Comparison of ENCODE assay signal across 22 mouse cellular contexts in genomic region chr12:110753976-110754375, GRCm38 (mm10). TPM values are rescaled to one million over a fixed set of nuclear protein-coding genes. Genes with fewer than 3 reads are reported as not detected.
A peak's percentile ranks its signal among the peaks of the same experiment; 100 is the strongest.
DNase-seq lines count a peak whose midpoint lies in the region; ATAC-seq and TF ChIP-seq lines count a peak whose summit lies in the region.
"Had no signal": no experiment of that assay in that cellular context is flagged by ENCODE, and none has a peak within 500 bp of the region (broad histone marks: within the 10 kb centered on the region; RNA-seq: fewer than 3 reads in every experiment).

No protein-coding gene starts in this region.

- H3K9ac ChIP-seq in liver, adult 2 months (ENCODE audit: low read depth, low read length): no peak overlapping the region
- H3K9ac ChIP-seq in liver, embryonic 11.5 days (ENCODE audit: low read depth, low read length): no peak overlapping the region
- H3K9ac ChIP-seq in liver, postnatal 0 days (replicated peaks): no peak overlapping the region

- TF ChIP-seq CTCF in liver, adult 2 months (IDR thresholded peaks at IDR 0.05; ENCODE audit: low read depth, low read length): no peak
- TF ChIP-seq CTCF in liver, postnatal 0 days (IDR thresholded peaks at IDR 0.05; ENCODE audit: low read depth): no peak

- H3K27me3 ChIP-seq in liver, adult 2 months (ENCODE audit: control insufficient read depth, insufficient read depth, low read length): no peaks in the 10 kb centered on the region
- no peaks in the 10 kb centered on the region for H3K27me3 ChIP-seq in liver, embryonic 11.5 days (replicated peaks; ENCODE audit: control insufficient read depth, insufficient read depth, low read length)
- no peaks in the 10 kb centered on the region for H3K27me3 ChIP-seq in liver, postnatal 0 days (ENCODE audit: insufficient read depth, low read length)
- H3K27me3 ChIP-seq: CH12.LX, Patski had no signal

- no peak for ATAC-seq in liver, embryonic 11.5 days (replicated peaks; ENCODE audit: low FRiP score)
- ATAC-seq in liver, postnatal 0 days: peak; percentile 19; the same call in 1 of the 2 replicates
- ATAC-seq: activated CD4-positive, CD25-positive, alpha-beta regulatory T cell, adult 4 months; CD4-positive, CD25-positive, alpha-beta regulatory T cell, adult 4 months; Patski had no signal

- H3K4me1 ChIP-seq in liver, adult 2 months (ENCODE audit: control insufficient read depth, insufficient read depth, low read length): peaks cover 13% of the 10 kb centered on the region
- peaks cover 12% of the 10 kb centered on the region for H3K4me1 ChIP-seq in liver, embryonic 11.5 days (replicated peaks; ENCODE audit: control insufficient read depth, insufficient read depth, low read length)
- H3K4me1 ChIP-seq in liver, postnatal 0 days (ENCODE audit: insufficient read depth): peaks cover 23% of the 10 kb centered on the region

- DNase-seq in adrenal gland, adult 2 months: peak; percentile 27
- no peak for DNase-seq in adrenal gland, postnatal 14 days
- peak; percentile 83 for DNase-seq in liver, adult 2 months (ENCODE audit: extremely low read depth, low read depth, low spot score)
- DNase-seq in liver, embryonic 11.5 days (ENCODE audit: low spot score): no peak
- DNase-seq in liver, postnatal 0 days: no peak
- DNase-seq in liver (no peak), R1 (ENCODE audit: low read depth, low spot score) (peak; percentile 30)
- DNase-seq in urinary bladder, postnatal 4 days (ENCODE audit: low spot score in 2 of 2): no peak
- DNase-seq: adrenal gland, adult 8-10 months; adrenal gland, postnatal 10 days; adrenal gland, postnatal 25 days; adrenal gland, postnatal 36 days; B cell, adult 2 months; cerebellum, adult 11 months; cerebellum, adult 11-12 months; cerebellum, adult 18-20 months; cerebellum, adult 2 months; cerebellum, adult 8-10 months had no signal

- no peak overlapping the region for H3K4me3 ChIP-seq in liver, adult 2 months (ENCODE audit: insufficient read depth, low read depth, low read length)
- no peak overlapping the region for H3K4me3 ChIP-seq in liver, embryonic 11.5 days (ENCODE audit: low read depth, low read length)
- no peak overlapping the region for H3K4me3 ChIP-seq in liver, postnatal 0 days (ENCODE audit: low read depth, low read length)

- H3K4me2 ChIP-seq in liver, embryonic 11.5 days: no peak overlapping the region
- H3K4me2 ChIP-seq in liver, postnatal 0 days (ENCODE audit: low read depth, low read length): no peak overlapping the region

- TF ChIP-seq EP300 in liver, postnatal 0 days (IDR thresholded peaks at IDR 0.05; ENCODE audit: low read depth): no peak

- peaks cover 3% of the 10 kb centered on the region; the same call in 1 of the 2 replicates for H3K9me3 ChIP-seq in liver, embryonic 11.5 days (ENCODE audit: control insufficient read depth, low read length)
- no peaks in the 10 kb centered on the region for H3K9me3 ChIP-seq in liver, postnatal 0 days (ENCODE audit: low read length)

- peaks cover 45% of the 10 kb centered on the region for H3K79me2 ChIP-seq in liver, adult 2 months (ENCODE audit: control insufficient read depth, insufficient read depth, low read length)

- WGBS in liver, adult 2 months: 73% methylated on average over 4 of the region's 4 CpGs
- WGBS in liver, embryonic 11.5 days: 95% methylated on average over 4 of the region's 4 CpGs
- 94% methylated on average over 4 of the region's 4 CpGs for WGBS in liver, postnatal 0 days (ENCODE audit: insufficient replicate concordance)

- no peaks in the 10 kb centered on the region for H3K36me3 ChIP-seq in liver, adult 2 months (ENCODE audit: control insufficient read depth, insufficient read depth, low read length)
- H3K36me3 ChIP-seq in liver, embryonic 11.5 days (ENCODE audit: control insufficient read depth, insufficient read depth, low read length): no peaks in the 10 kb centered on the region
- H3K36me3 ChIP-seq in liver, postnatal 0 days (replicated peaks; ENCODE audit: insufficient read depth, low read length): peaks cover 7% of the 10 kb centered on the region; the same call in 1 of the 2 replicates

- TF ChIP-seq POLR2A in liver, adult 2 months (IDR thresholded peaks at IDR 0.05; ENCODE audit: extremely low read depth, insufficient read depth, low read length): no peak

- 0 out of 2 replicates have a peak overlapping the region, but pooled peaks have one; percentile 4 for H3K27ac ChIP-seq in liver, adult 2 months (replicated peaks; ENCODE audit: insufficient read depth, low read depth, low read length)
- no peak overlapping the region for H3K27ac ChIP-seq in liver, embryonic 11.5 days (ENCODE audit: low read depth, low read length)
- no peak overlapping the region for H3K27ac ChIP-seq in liver, postnatal 0 days (ENCODE audit: low read depth)

RNA-seq across cellular contexts. Expression of gene Wdr20, which starts 16.2 kb away (rescaled TPM):
- 10 to 100 TPM; 46.8 to 53.3 TPM for total RNA-seq in adrenal gland, adult 2 months (2021)
- polyA plus RNA-seq in adrenal gland, adult 2 months (2012; rRNA removed): 19.1 and 23.8 TPM in 2 replicates
- 35.2 and 41.6 TPM in 2 replicates for total RNA-seq in adrenal gland, postnatal 14 days (2021)
- 19.5 and 21.0 TPM in 2 replicates for total RNA-seq in liver, adult 2 months (2014; rRNA removed)
- polyA plus RNA-seq in liver, adult 2 months (2012; rRNA removed): 14.8 and 16.5 TPM in 2 replicates
- polyA plus RNA-seq in liver, embryonic 11.5 days (2014; fragmentation: Nextera tagmentation; extraction: Ambion mirVana): 17.7 and 18.2 TPM in 2 replicates
- 6.4 and 7.0 TPM in 2 replicates for polyA plus RNA-seq in liver, postnatal 0 days (2015; fragmentation: Nextera tagmentation; extraction: Ambion mirVana)

RNA-seq across cellular contexts. Expression of gene Hsp90aa1, which starts 51.4 kb away (rescaled TPM):
- total RNA-seq in adrenal gland, adult 2 months (2021): 100 to 1,000 TPM; 854 to 984 TPM
- 22.5 and 33.7 TPM in 2 replicates for polyA plus RNA-seq in adrenal gland, adult 2 months (2012; rRNA removed)
- total RNA-seq in adrenal gland, postnatal 14 days (2021): 325 and 436 TPM in 2 replicates
- 114 and 134 TPM in 2 replicates for total RNA-seq in liver, adult 2 months (2014; rRNA removed)
- 36.4 and 49.8 TPM in 2 replicates for polyA plus RNA-seq in liver, adult 2 months (2012; rRNA removed)
- 1,759 and 1,828 TPM in 2 replicates for polyA plus RNA-seq in liver, embryonic 11.5 days (2014; fragmentation: Nextera tagmentation; extraction: Ambion mirVana)
- polyA plus RNA-seq in liver, postnatal 0 days (2015; fragmentation: Nextera tagmentation; extraction: Ambion mirVana): 231 and 250 TPM in 2 replicates

Comparison
In these comparisons a context has a peak if more than half of its experiments do, and no peak if none do; other contexts are left out.
1. DNase-seq: peak in adrenal gland, adult 2 months (single experiment), liver, adult 2 months (single experiment) and R1 (single experiment); none in adrenal gland, postnatal 14 days (single experiment), liver, embryonic 11.5 days (single experiment), liver, postnatal 0 days (single experiment), liver (single experiment) and urinary bladder, postnatal 4 days (0 of 2).